Mouse (Mus musculus): ENCODE measurements around the gene H3f3b.

GRCm38 (mm10) chr11:116027756-116028155, at the start of gene H3f3b:
- TF ChIP-seq CTCF (IDR thresholded peaks at IDR 0.05; ENCODE audit: extremely low read depth, insufficient read depth, insufficient read length, insufficient replicate concordance), result no peak
- TF ChIP-seq POLR2A (IDR thresholded peaks at IDR 0.05; ENCODE audit: low read depth, low read length), result no peak

Data from spleen, adult 2 months (tissue).